Mouse (Mus musculus): ENCODE data around the gene Svs1. TPM values are rescaled to one million over a fixed set of nuclear protein-coding genes. Genes with fewer than 3 reads are reported as not detected.
A peak's percentile ranks its signal among the peaks of the same experiment; 100 is the strongest.

The Svs1 gene
- total RNA-seq, 1 experiment from 2014 or later: not detected

DNA sequence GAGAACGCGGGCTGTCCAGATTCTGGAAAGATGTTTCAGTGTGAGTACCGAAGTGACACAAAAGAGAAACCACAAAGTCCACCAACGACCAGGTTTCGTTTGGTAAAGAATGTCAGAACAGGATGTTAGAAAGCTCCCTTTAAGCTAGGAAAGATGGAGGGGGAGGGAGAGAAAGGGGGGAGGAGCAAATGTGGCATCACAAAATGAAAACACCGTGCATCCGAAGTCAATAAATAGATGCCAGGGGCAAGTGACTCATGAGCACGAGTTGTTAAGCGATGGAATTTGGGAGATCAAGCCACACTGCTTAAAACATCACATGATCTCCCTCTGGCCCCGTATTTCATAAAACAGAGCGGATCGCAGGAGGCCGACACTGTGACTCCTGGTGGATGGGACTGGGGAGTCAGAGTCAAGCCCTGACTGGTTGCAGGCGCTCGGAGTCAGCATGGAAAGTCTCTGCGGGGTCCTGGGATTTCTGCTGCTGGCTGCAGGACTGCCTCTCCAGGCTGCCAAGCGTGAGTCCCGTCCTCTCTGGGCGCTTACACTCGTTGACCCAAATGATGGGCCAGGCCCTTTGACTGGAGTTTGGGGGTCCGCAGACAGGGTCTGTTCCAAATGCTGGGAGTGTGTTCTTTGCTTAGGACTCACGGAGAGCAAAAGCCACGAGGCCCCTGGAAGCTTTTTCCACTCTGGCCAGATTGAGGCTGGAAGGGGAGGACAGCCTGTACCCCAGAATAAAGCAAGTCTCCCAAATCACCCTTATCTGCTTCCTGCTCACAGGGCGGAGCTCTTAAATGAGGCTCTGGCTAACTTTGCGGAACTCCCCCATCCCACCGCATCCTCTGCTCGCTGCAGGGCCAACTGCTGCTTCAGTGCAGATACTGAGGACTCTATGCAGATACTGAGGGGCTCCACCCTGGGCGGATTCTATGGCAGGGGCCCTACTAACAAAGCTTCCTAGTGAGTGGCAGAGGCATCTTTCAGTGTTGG, 49.9 kb downstream of the Svs1 start, which contains the start of gene Gpnmb:
Gene Gpnmb, plus strand, starts transcription at position 272 of the 993 bp plus-strand sequence.
- ATAC-seq (replicated peaks in 1 of 2; ENCODE audit: insufficient read depth in 1 of 2, low FRiP score in 2 of 2, low TSS enrichment in 1 of 2, low read depth in 1 of 2, poor library complexity in 2 of 2, severe bottlenecking in 2 of 2): peak; percentile 59 to 70

DNA sequence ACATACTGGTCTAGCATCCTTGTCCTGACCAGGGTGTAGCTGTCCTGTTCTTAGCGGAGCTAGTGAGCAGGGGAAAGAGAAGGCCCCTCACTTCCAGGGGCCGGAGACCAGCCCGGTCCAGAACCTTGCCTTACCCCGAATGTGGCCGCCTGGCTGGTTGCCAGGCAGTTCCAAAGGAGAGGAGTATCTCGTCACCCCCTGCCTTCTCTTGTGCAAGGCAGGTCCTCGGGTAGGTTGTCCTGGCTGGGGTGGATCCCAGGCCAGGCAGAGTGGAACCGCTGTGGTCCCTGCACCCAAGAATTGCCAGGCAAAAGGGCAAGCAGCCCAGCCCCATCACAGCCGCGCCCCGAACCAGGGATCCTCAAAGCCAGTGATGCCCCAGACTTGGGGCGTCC, 50.6 kb downstream of the Svs1 start:
- no peak for ATAC-seq (replicated peaks in 1 of 2; ENCODE audit: insufficient read depth in 1 of 2, low FRiP score in 2 of 2, low TSS enrichment in 1 of 2, low read depth in 1 of 2, poor library complexity in 2 of 2, severe bottlenecking in 2 of 2)

DNA sequence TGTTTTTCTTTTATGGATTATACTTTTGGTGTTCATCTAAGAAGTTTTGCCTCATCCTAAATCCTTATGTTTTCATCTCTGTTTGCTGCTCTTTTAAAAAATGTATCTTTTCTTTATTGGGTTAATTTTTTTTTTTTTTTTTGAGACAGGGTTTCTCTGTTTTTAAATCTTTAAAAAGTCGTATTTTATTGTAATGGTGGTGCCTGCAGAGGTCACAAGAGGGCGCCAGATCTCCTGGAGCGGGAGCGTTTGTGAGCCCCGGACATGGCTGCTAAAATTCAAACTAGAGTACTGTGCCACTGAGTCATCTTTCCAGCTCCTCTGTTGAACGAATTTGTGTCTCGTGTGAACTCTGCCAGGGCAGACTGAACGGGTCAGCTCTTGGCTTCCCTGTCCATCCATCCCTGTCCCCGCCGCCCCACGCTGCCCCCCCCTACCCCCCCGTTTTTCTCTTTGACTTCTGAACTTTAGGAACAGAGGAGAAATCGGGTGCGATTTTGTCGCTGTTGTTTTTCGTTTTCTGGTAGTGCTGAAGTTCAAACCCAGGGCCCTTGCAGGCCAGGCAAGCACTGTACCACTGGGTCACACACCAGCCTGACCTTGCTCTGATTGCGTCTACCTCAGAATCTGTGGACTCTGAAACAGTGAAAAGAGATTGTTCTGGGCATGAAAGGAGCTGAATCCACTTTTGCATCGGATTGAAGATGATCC, 53.0 kb downstream of the Svs1 start:
- peak; percentile 54 to 69; a peak in 3 of 4 replicates for ATAC-seq (replicated peaks in 1 of 2; ENCODE audit: insufficient read depth in 1 of 2, low FRiP score in 2 of 2, low TSS enrichment in 1 of 2, low read depth in 1 of 2, poor library complexity in 2 of 2, severe bottlenecking in 2 of 2)

Other genes with a start within 250 kb of the Svs1 start
- 122 and 153 TPM in 2 replicates for gene Gimap1, start 247.8 kb upstream of the Svs1 start, total RNA-seq (2017)
- 39.8 and 45.8 TPM in 2 replicates for gene Gimap5, start 240.7 kb upstream of the Svs1 start, total RNA-seq (2017)
- 2.4 and 7.8 TPM in 2 replicates for gene Gimap3, start 216.0 kb upstream of the Svs1 start, total RNA-seq (2017)
- 61.0 and 79.8 TPM in 2 replicates for gene Tmem176a, start 145.9 kb upstream of the Svs1 start, total RNA-seq (2017)
- 261 and 319 TPM in 2 replicates for gene Tmem176b, start 145.4 kb upstream of the Svs1 start, total RNA-seq (2017)
- gene Aoc1, start 114.0 kb upstream of the Svs1 start, total RNA-seq (2017): not detected in 2 replicates
- gene 1600015I10Rik, start 57.0 kb upstream of the Svs1 start, total RNA-seq (2017): not detected in 2 replicates
- not detected in 2 replicates for gene Doxl2, start 11.9 kb upstream of the Svs1 start, total RNA-seq (2017)
- 0.81 TPM in 1 of 2 replicates, not detected in the other for gene Gpnmb, start 49.7 kb downstream of the Svs1 start, total RNA-seq (2017)
- 29.0 and 62.0 TPM in 2 replicates for gene Malsu1, start 86.9 kb downstream of the Svs1 start, total RNA-seq (2017)
- 0.06 and 0.25 TPM in 2 replicates for gene Igf2bp3, start 228.1 kb downstream of the Svs1 start, total RNA-seq (2017)

Measured in hematopoietic stem cell, adult 5-6 weeks (primary cell).